Mouse (Mus musculus) liver, embryonic 16.5 days (tissue): ENCODE results near the gene Lysmd4. TPM values are rescaled to one million over a fixed set of nuclear protein-coding genes. Genes with fewer than 3 reads are reported as not detected.
"Not testable (repeated sequence)": the region's sequence is repeated elsewhere in the genome, so short reads cannot be mapped to it uniquely, and the experiment has no call there.

Experiments used
- ATAC-seq: fragments of 200-750 bp; cut with Nextera tagmentation; 2 replicates; pipeline ENCODE4 v1.8.0; 2017; ENCODE audit warnings: low read depth, mild to moderate bottlenecking, moderate number of reproducible peaks, moderate library complexity
- H3K27ac ChIP-seq: fragments of 300-500 bp; sonication (generic); 2 replicates; pipeline ENCODE4 v1.5.1; 2014; ENCODE audit warnings: mild to moderate bottlenecking, low read length
- H3K27me3 ChIP-seq: fragments of 300-500 bp; sonication (generic); 2 replicates; pipeline ENCODE4 v1.6.1; 2014; ENCODE audit warnings: low read depth, low read length, mixed read lengths; ENCODE audit not compliant: control insufficient read depth, insufficient read depth
- H3K36me3 ChIP-seq: fragments of 300-500 bp; sonication (generic); 2 replicates; pipeline ENCODE4 v1.6.1; 2014; ENCODE audit warnings: mild to moderate bottlenecking; ENCODE audit not compliant: control insufficient read depth, insufficient read depth
- H3K4me1 ChIP-seq: fragments of 300-500 bp; sonication (generic); 2 replicates; pipeline ENCODE4 v1.6.1; 2014; ENCODE audit warnings: low read depth, low read length, mixed read lengths; ENCODE audit not compliant: control insufficient read depth
- H3K4me2 ChIP-seq: fragments of 300-500 bp; sonication (generic); 2 replicates; pipeline ENCODE4 v1.6.1; 2014; ENCODE audit warnings: low read depth, low read length, mixed read lengths
- H3K4me3 ChIP-seq: fragments of 300-500 bp; sonication (generic); 2 replicates; pipeline ENCODE4 v1.5.1; 2014; ENCODE audit warnings: low read depth, mild to moderate bottlenecking, low read length
- H3K9ac ChIP-seq: fragments of 300-500 bp; sonication (generic); 2 replicates; pipeline ENCODE4 v1.6.1; 2014; ENCODE audit warnings: low read depth, low read length
- H3K9me3 ChIP-seq: fragments of 300-500 bp; sonication (generic); replicated peaks from 2 replicates; pipeline ENCODE4 v1.6.1; 2016; ENCODE audit warnings: low read length; ENCODE audit not compliant: control insufficient read depth
- WGBS: fragments of 180-500 bp; shearing (Covaris S2); extraction: QIAGEN DNeasy Blood & Tissue Kit; methylation state at CpG from one replicate; pipeline ENCODE4 v1.1.7; 2014; ENCODE audit not compliant: insufficient replicate concordance; 5-methylcytosine and 5-hydroxymethylcytosine counted together
- polyA plus RNA-seq: library from polyadenylated mRNA; unstranded; fragments of >200 nt; fragmentation: Nextera tagmentation; extraction: Ambion mirVana; gene quantifications from 2 replicates; pipeline ENCODE4 v1.2.1, GENCODE M21; 2015

Lysmd4 gene
- polyA plus RNA-seq, 1 experiment from 2014 or later, result 3.9 TPM

GRCm38 (mm10) chr7:67243121-67243893, 21.0 kb downstream of the Lysmd4 start:
- H3K4me1 ChIP-seq, result no peaks in the 10 kb centered on the region
- ATAC-seq, result no peak
- H3K36me3 ChIP-seq, result no peaks in the 10 kb centered on the region
- H3K27me3 ChIP-seq, result no peaks in the 10 kb centered on the region
- no peaks in the 10 kb centered on the region for H3K9me3 ChIP-seq
- no peak overlapping the region for H3K9ac ChIP-seq
- 58% methylated on average over 2 of the region's 2 CpGs for WGBS
- H3K27ac ChIP-seq, result no peak overlapping the region
- H3K4me3 ChIP-seq, result no peak overlapping the region
- no peak overlapping the region for H3K4me2 ChIP-seq

- H3K4me1 ChIP-seq, result no peaks in the 10 kb centered on the region
- no peaks in the 10 kb centered on the region for H3K9me3 ChIP-seq
- H3K4me3 ChIP-seq, result no peak overlapping the region
- H3K9ac ChIP-seq, result no peak overlapping the region
- 41% methylated on average over 4 of the region's 4 CpGs for WGBS
- H3K27ac ChIP-seq, result no peak overlapping the region
- no peaks in the 10 kb centered on the region for H3K27me3 ChIP-seq
- no peak for ATAC-seq
- no peak overlapping the region for H3K4me2 ChIP-seq
- no peaks in the 10 kb centered on the region for H3K36me3 ChIP-seq
Measured at GRCm38 (mm10) chr7:67243894-67244282, 21.5 kb downstream of the Lysmd4 start.

- Histone ChIP-seq H3K9ac (no peak overlapping the region), H3K4me2 (no peak overlapping the region), H3K27me3 (no peaks in the 10 kb centered on the region), H3K4me3 (no peak overlapping the region), H3K9me3 (no peaks in the 10 kb centered on the region), H3K4me1 (no peaks in the 10 kb centered on the region), H3K27ac (no peak overlapping the region), H3K36me3 (no peaks in the 10 kb centered on the region)
- no peak for ATAC-seq
- WGBS, result 35% methylated on average over 1 of the region's 1 CpGs
Measured at GRCm38 (mm10) chr7:67245255-67245654, 22.9 kb downstream of the Lysmd4 start.

- no peaks in the 10 kb centered on the region for H3K36me3 ChIP-seq
- no peak overlapping the region for H3K4me2 ChIP-seq
- no peak overlapping the region for H3K4me3 ChIP-seq
- H3K9ac ChIP-seq, result no peak overlapping the region
- WGBS, result 70% methylated on average over 2 of the region's 2 CpGs
- H3K4me1 ChIP-seq, result no peaks in the 10 kb centered on the region
- no peaks in the 10 kb centered on the region for H3K9me3 ChIP-seq
- no peaks in the 10 kb centered on the region for H3K27me3 ChIP-seq
- H3K27ac ChIP-seq, result no peak overlapping the region
- ATAC-seq, result no peak
Measured at GRCm38 (mm10) chr7:67246067-67246466, 23.7 kb downstream of the Lysmd4 start.

- peaks cover 11% of the 10 kb centered on the region for H3K36me3 ChIP-seq
- H3K27ac ChIP-seq, result peak overlapping the region; percentile 62
- no peak overlapping the region for H3K4me3 ChIP-seq
- peak; percentile 100 for ATAC-seq
- H3K27me3 ChIP-seq, result no peaks in the 10 kb centered on the region
- 42% methylated on average over 4 of the region's 4 CpGs for WGBS
- peaks cover 8% of the 10 kb centered on the region for H3K4me1 ChIP-seq
- no peaks in the 10 kb centered on the region for H3K9me3 ChIP-seq
- H3K4me2 ChIP-seq, result peak overlapping the region; percentile 24; the same call in 1 of the 2 replicates
- no peak overlapping the region for H3K9ac ChIP-seq
Measured at GRCm38 (mm10) chr7:67259828-67260563, 37.7 kb downstream of the Lysmd4 start.

DNA sequence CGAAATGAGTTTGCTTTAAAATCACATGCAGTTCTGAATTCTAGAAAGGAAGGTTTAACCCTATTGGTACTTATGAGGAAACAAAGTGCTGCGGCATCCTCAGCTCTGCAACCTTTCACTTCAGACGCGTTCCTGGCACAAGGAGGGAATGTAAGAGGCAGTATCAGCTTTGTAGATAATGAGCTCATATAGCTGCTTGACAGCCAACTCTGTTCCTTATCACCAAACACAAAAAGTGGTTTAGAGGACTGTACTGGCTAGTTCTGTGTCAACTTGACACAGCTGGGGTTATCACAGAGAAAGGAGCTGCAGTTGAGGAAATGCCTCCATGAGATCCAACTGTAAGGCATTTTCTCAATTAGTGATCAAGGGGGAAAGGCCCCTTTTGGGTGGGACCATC, 48.1 kb downstream of the Lysmd4 start:
- not testable (repeated sequence) for H3K4me1 ChIP-seq, H3K27me3 ChIP-seq, H3K9ac ChIP-seq, H3K27ac ChIP-seq, H3K9me3 ChIP-seq, H3K4me3 ChIP-seq, H3K36me3 ChIP-seq
- H3K4me2 ChIP-seq, result peak overlapping the region; percentile 17; the same call in 1 of the 2 replicates
- 22% methylated on average over 4 of the region's 4 CpGs for WGBS
- ATAC-seq, result peak; percentile 94

DNA sequence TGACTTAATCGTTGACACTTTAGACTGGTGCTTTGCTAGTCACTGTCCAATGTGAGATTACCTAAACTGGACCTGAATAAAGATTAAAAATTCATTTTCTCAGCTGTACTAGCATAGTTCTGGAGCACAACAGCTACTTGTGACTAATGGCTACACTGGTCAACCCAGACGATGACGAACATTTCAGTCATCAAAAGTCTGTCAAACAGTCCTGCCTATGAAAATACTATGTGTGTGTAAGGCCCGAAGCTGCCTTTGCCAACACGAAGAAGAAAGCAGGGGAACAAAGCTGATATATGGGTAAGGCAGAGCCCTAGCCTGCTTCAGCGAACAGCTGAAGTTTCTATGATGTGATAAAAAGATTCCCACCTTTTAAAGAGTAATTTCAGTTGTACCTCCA, 61.2 kb downstream of the Lysmd4 start:
- Histone ChIP-seq H3K4me3 (no peak overlapping the region), H3K9ac (no peak overlapping the region), H3K27ac (no peak overlapping the region), H3K4me1 (no peaks in the 10 kb centered on the region), H3K36me3 (no peaks in the 10 kb centered on the region; the same call in 1 of the 2 replicates), H3K9me3 (no peaks in the 10 kb centered on the region), H3K4me2 (no peak overlapping the region), H3K27me3 (no peaks in the 10 kb centered on the region)
- no peak for ATAC-seq
- 80% methylated on average over 6 of the region's 6 CpGs for WGBS

GRCm38 (mm10) chr7:67287456-67287855, 65.1 kb downstream of the Lysmd4 start:
- no peaks in the 10 kb centered on the region; the same call in 1 of the 2 replicates for H3K36me3 ChIP-seq
- H3K4me2 ChIP-seq, result no peak overlapping the region
- H3K27me3 ChIP-seq, result no peaks in the 10 kb centered on the region
- 82% methylated on average over 4 of the region's 4 CpGs for WGBS
- ATAC-seq, result no peak
- H3K4me3 ChIP-seq, result no peak overlapping the region
- H3K27ac ChIP-seq, result no peak overlapping the region
- H3K9ac ChIP-seq, result no peak overlapping the region
- no peaks in the 10 kb centered on the region for H3K9me3 ChIP-seq
- no peaks in the 10 kb centered on the region for H3K4me1 ChIP-seq

GRCm38 (mm10) chr7:67291356-67291755, 69.0 kb downstream of the Lysmd4 start:
- Histone ChIP-seq H3K4me1 (no peaks in the 10 kb centered on the region), H3K9ac (no peak overlapping the region), H3K9me3 (no peaks in the 10 kb centered on the region), H3K27me3 (no peaks in the 10 kb centered on the region), H3K4me2 (no peak overlapping the region), H3K27ac (no peak overlapping the region), H3K4me3 (no peak overlapping the region), H3K36me3 (no peaks in the 10 kb centered on the region)
- ATAC-seq, result no peak
- 53% methylated on average over 1 of the region's 1 CpGs for WGBS
